Mouse (Mus musculus) lung, postnatal 0 days (tissue): ENCODE measurements around the gene Rfx5. TPM values are rescaled to one million over a fixed set of nuclear protein-coding genes. Genes with fewer than 3 reads are reported as not detected.
"Not testable (repeated sequence)": the region's sequence is repeated elsewhere in the genome, so short reads cannot be mapped to it uniquely, and the experiment has no call there.

Experiments
- ATAC-seq: fragments of 200-750 bp; cut with Nextera tagmentation; 2 replicates; pipeline ENCODE4 v1.8.0; 2017; ENCODE audit warnings: moderate library complexity
- DNase-seq: peaks from one replicate; pipeline ENCODE4 v3.0.0-alpha.2; 2016; ENCODE audit warnings: low spot score
- H3K27ac ChIP-seq: fragments of 300-500 bp; sonication (generic); 2 replicates; pipeline ENCODE4 v1.5.1; 2014; ENCODE audit warnings: antibody characterized with exemption, mild to moderate bottlenecking, low read length, mixed read lengths
- H3K27me3 ChIP-seq: fragments of 300-500 bp; sonication (generic); replicated peaks from 2 replicates; pipeline ENCODE4 v1.6.1; 2014; ENCODE audit warnings: low read length, mixed read lengths; ENCODE audit not compliant: insufficient read depth
- H3K36me3 ChIP-seq: fragments of 300-500 bp; sonication (generic); 2 replicates; pipeline ENCODE4 v1.6.1; 2014; ENCODE audit warnings: low read length, mixed read lengths; ENCODE audit not compliant: insufficient read depth
- H3K4me1 ChIP-seq: fragments of 300-500 bp; sonication (generic); 2 replicates; pipeline ENCODE4 v1.6.1; 2014; ENCODE audit warnings: antibody characterized with exemption, low read depth, low read length, mixed read lengths; ENCODE audit not compliant: insufficient read depth
- H3K4me2 ChIP-seq: fragments of 300-500 bp; sonication (generic); replicated peaks from 2 replicates; pipeline ENCODE4 v1.6.1; 2014; ENCODE audit warnings: low read depth, mild to moderate bottlenecking, low read length, moderate library complexity, mixed read lengths
- H3K4me3 ChIP-seq: fragments of 300-500 bp; sonication (generic); 2 replicates; pipeline ENCODE4 v1.5.1; 2014; ENCODE audit warnings: low read depth, low read length
- H3K9ac ChIP-seq: fragments of 300-500 bp; sonication (generic); replicated peaks from 2 replicates; pipeline ENCODE4 v1.6.1; 2014; ENCODE audit warnings: low read depth, mild to moderate bottlenecking
- H3K9me3 ChIP-seq: fragments of 300-500 bp; sonication (generic); 2 replicates; pipeline ENCODE4 v1.6.1; 2016; ENCODE audit warnings: low read length, mixed read lengths
- CTCF ChIP-seq: IDR thresholded peaks from 2 replicates; pipeline ENCODE4 v1.5.1; 2016; ENCODE audit warnings: antibody characterized with exemption, mild to moderate bottlenecking
- EP300 ChIP-seq: IDR thresholded peaks from 2 replicates; pipeline ENCODE4 v1.6.1; 2016; ENCODE audit warnings: antibody characterized with exemption, mild to moderate bottlenecking, control low read depth
- WGBS: fragments of 180-500 bp; shearing (Covaris S2); extraction: QIAGEN DNeasy Blood & Tissue Kit; methylation state at CpG from one replicate; pipeline ENCODE4 v1.1.7; 2014; 5-methylcytosine and 5-hydroxymethylcytosine counted together
- polyA plus RNA-seq: library from polyadenylated mRNA; unstranded; fragments of >200 nt; fragmentation: Nextera tagmentation; extraction: Ambion mirVana; gene quantifications from 2 replicates; pipeline ENCODE4 v1.2.1, GENCODE M21; 2015

Gene Rfx5
- polyA plus RNA-seq, 1 experiment from 2014 or later: 3.3 TPM

- DNase-seq (peak; percentile 92), ATAC-seq (peak; percentile 27)
- not testable (repeated sequence) for H3K4me3 ChIP-seq, H3K9ac ChIP-seq, H3K9me3 ChIP-seq, H3K4me1 ChIP-seq, H3K4me2 ChIP-seq, H3K36me3 ChIP-seq, H3K27me3 ChIP-seq
- 31% methylated on average over 7 of the region's 7 CpGs for WGBS
- peak overlapping the region; percentile 95 for H3K27ac ChIP-seq
- peak; percentile 49; the same call in 1 of the 2 replicates for TF ChIP-seq EP300
Observed at GRCm38 (mm10) chr3:94930386-94931266, 23.2 kb upstream of the Rfx5 start.

GRCm38 (mm10) chr3:94931427-94932082 is 22.3 kb upstream of the Rfx5 start:
- WGBS: 69% methylated on average over 10 of the region's 10 CpGs
- not testable (repeated sequence) for H3K27me3 ChIP-seq, ATAC-seq, H3K9me3 ChIP-seq, H3K9ac ChIP-seq, H3K4me3 ChIP-seq, H3K4me2 ChIP-seq, DNase-seq, H3K4me1 ChIP-seq, H3K36me3 ChIP-seq
- peak overlapping the region; percentile 95 for H3K27ac ChIP-seq

GRCm38 (mm10) chr3:94932279-94932678 is 21.6 kb upstream of the Rfx5 start:
- H3K4me2 ChIP-seq, H3K9me3 ChIP-seq, ATAC-seq, H3K27me3 ChIP-seq, H3K9ac ChIP-seq, H3K4me3 ChIP-seq, H3K36me3 ChIP-seq, H3K4me1 ChIP-seq: not testable (repeated sequence)
- peak overlapping the region; percentile 95 for H3K27ac ChIP-seq
- DNase-seq: peak; percentile 52
- 19% methylated on average over 2 of the region's 2 CpGs for WGBS

GRCm38 (mm10) chr3:94932809-94933564 is 20.9 kb upstream of the Rfx5 start, which contains the start of gene Selenbp1:
Selenbp1 (plus strand) TSS chr3:94933056.
- no peaks in the 10 kb centered on the region for H3K4me1 ChIP-seq
- H3K27me3 ChIP-seq: no peaks in the 10 kb centered on the region
- peak within 1 kb of the TSS; percentile 64 for H3K4me2 ChIP-seq
- H3K9ac ChIP-seq: peak within 1 kb of the TSS; percentile 71
- peak; percentile 82 for ATAC-seq
- peak; percentile 95 for DNase-seq
- H3K27ac ChIP-seq: peak within 1 kb of the TSS; percentile 95
- H3K4me3 ChIP-seq: peak within 1 kb of the TSS; percentile 50
- H3K36me3 ChIP-seq: no peaks in the 10 kb centered on the region
- TF ChIP-seq CTCF (no peak), EP300 (peak; percentile 97)
- WGBS: under 1% methylated on average over 16 of the region's 16 CpGs
- H3K9me3 ChIP-seq: no peaks in the 10 kb centered on the region

GRCm38 (mm10) chr3:94933604-94934003 is 20.3 kb upstream of the Rfx5 start:
- not testable (repeated sequence) for H3K27me3 ChIP-seq, H3K9me3 ChIP-seq, H3K4me1 ChIP-seq, DNase-seq, ATAC-seq, H3K36me3 ChIP-seq
- peak overlapping the region; percentile 50 for H3K4me3 ChIP-seq
- WGBS: no CpG with 5 or more reads among the region's 2 CpGs
- H3K9ac ChIP-seq: peak overlapping the region; percentile 71; the same call in 1 of the 2 replicates
- peak overlapping the region; percentile 64 for H3K4me2 ChIP-seq
- peak overlapping the region; percentile 95 for H3K27ac ChIP-seq

GRCm38 (mm10) chr3:94934564-94934963 is 19.3 kb upstream of the Rfx5 start:
- H3K36me3 ChIP-seq, H3K9me3 ChIP-seq, H3K4me1 ChIP-seq, H3K27me3 ChIP-seq, ATAC-seq, DNase-seq: not testable (repeated sequence)
- H3K27ac ChIP-seq: peak overlapping the region; percentile 77
- H3K4me2 ChIP-seq: peak overlapping the region; percentile 48
- H3K4me3 ChIP-seq: peak overlapping the region; percentile 24
- 73% methylated on average over 3 of the region's 3 CpGs for WGBS
- 0 out of 2 replicates have a peak overlapping the region, but pooled peaks have one; percentile 19 for H3K9ac ChIP-seq
